Mouse (Mus musculus) hindbrain, postnatal 0 days (tissue): ENCODE data around the gene Mcemp1. TPM values are rescaled to one million over a fixed set of nuclear protein-coding genes. Genes with fewer than 3 reads are reported as not detected.
A peak's percentile ranks its signal among the peaks of the same experiment; 100 is the strongest.

Experiments used
- ATAC-seq: fragments of 200-750 bp; cut with Nextera tagmentation; 2 replicates; pipeline ENCODE4 v1.8.0; 2017; ENCODE audit warnings: mild to moderate bottlenecking, moderate TSS enrichment, moderate library complexity
- DNase-seq: peaks from one replicate; pipeline ENCODE4 v3.0.0-alpha.2; 2015; ENCODE audit warnings: low spot score
- H3K27ac ChIP-seq: fragments of 300-500 bp; sonication (generic); 2 replicates; pipeline ENCODE4 v1.5.1; 2014; ENCODE audit warnings: mild to moderate bottlenecking
- H3K27me3 ChIP-seq: fragments of 300-500 bp; sonication (generic); 2 replicates; pipeline ENCODE4 v1.6.1; 2014; ENCODE audit warnings: low read length, mixed read lengths; ENCODE audit not compliant: insufficient read depth
- H3K36me3 ChIP-seq: fragments of 300-500 bp; sonication (generic); 2 replicates; pipeline ENCODE4 v1.6.1; 2014; ENCODE audit warnings: low read length, mixed read lengths; ENCODE audit not compliant: insufficient read depth
- H3K4me1 ChIP-seq: fragments of 300-500 bp; sonication (generic); 2 replicates; pipeline ENCODE4 v1.6.1; 2014; ENCODE audit warnings: antibody characterized with exemption, low read length, mixed read lengths; ENCODE audit not compliant: insufficient read depth
- H3K4me2 ChIP-seq: fragments of 300-500 bp; sonication (generic); 2 replicates; pipeline ENCODE4 v1.6.1; 2014; ENCODE audit warnings: low read depth, mild to moderate bottlenecking, low read length, moderate library complexity, mixed read lengths
- H3K4me3 ChIP-seq: fragments of 300-500 bp; sonication (generic); 2 replicates; pipeline ENCODE4 v1.5.1; 2014; ENCODE audit warnings: low read length
- H3K9ac ChIP-seq: fragments of 300-500 bp; sonication (generic); replicated peaks from 2 replicates; pipeline ENCODE4 v1.6.1; 2014; ENCODE audit warnings: mild to moderate bottlenecking, low read length, moderate library complexity, mixed read lengths
- H3K9me3 ChIP-seq: fragments of 300-500 bp; sonication (generic); 2 replicates; pipeline ENCODE4 v1.6.1; 2016; ENCODE audit warnings: low read length, mixed read lengths
- CTCF ChIP-seq: IDR thresholded peaks from 2 replicates; pipeline ENCODE4 v1.5.1; 2016; ENCODE audit warnings: antibody characterized with exemption, control low read depth, low read depth
- WGBS: fragments of 180-500 bp; shearing (Covaris S2); extraction: QIAGEN DNeasy Blood & Tissue Kit; methylation state at CpG from one replicate; pipeline ENCODE4 v1.1.7; 2014; 5-methylcytosine and 5-hydroxymethylcytosine counted together
- polyA plus RNA-seq: library from polyadenylated mRNA; unstranded; fragments of >200 nt; fragmentation: Nextera tagmentation; extraction: Ambion mirVana; gene quantifications from 2 replicates; pipeline ENCODE4 v1.2.1, GENCODE M21; 2015
- total RNA-seq: library from RNA; depleted of rRNA; stranded (reverse); fragments of >200 nt; gene quantifications from 2 replicates; pipeline ENCODE4 v1.2.3, GENCODE M21; 2014

Gene Mcemp1
- total and polyA plus RNA-seq, 2 experiments from 2014 or later = 0.09 TPM; not detected in 1

- 94% methylated on average over 23 of the region's 23 CpGs for WGBS
These were observed 13.7 kb downstream of the Mcemp1 start for GRCm38 (mm10) chr8:3679236-3679635.

GRCm38 (mm10) chr8:3679656-3680055 is 14.1 kb downstream of the Mcemp1 start:
- DNase-seq (no peak), ATAC-seq (no peak)
- H3K9ac ChIP-seq = no peak overlapping the region
- 82% methylated on average over 5 of the region's 5 CpGs for WGBS
- no peak overlapping the region for H3K4me3 ChIP-seq
- H3K27me3 ChIP-seq = no peaks in the 10 kb centered on the region
- H3K9me3 ChIP-seq = no peaks in the 10 kb centered on the region
- H3K27ac ChIP-seq = no peak overlapping the region
- H3K4me2 ChIP-seq = no peak overlapping the region
- TF ChIP-seq CTCF = no peak
- peaks cover 13% of the 10 kb centered on the region; the same call in 1 of the 2 replicates for H3K36me3 ChIP-seq
- peaks cover 10% of the 10 kb centered on the region; the same call in 1 of the 2 replicates for H3K4me1 ChIP-seq

More at GRCm38 (mm10) chr8:3679236-3679635, 13.7 kb downstream of the Mcemp1 start:
- Histone ChIP-seq H3K27ac (no peak overlapping the region), H3K4me3 (no peak overlapping the region), H3K9ac (no peak overlapping the region), H3K9me3 (no peaks in the 10 kb centered on the region), H3K4me2 (no peak overlapping the region), H3K27me3 (no peaks in the 10 kb centered on the region), H3K4me1 (peaks cover 10% of the 10 kb centered on the region; the same call in 1 of the 2 replicates), H3K36me3 (peaks cover 13% of the 10 kb centered on the region; the same call in 1 of the 2 replicates)
- no peak for TF ChIP-seq CTCF
- DNase-seq (no peak), ATAC-seq (no peak)

- H3K36me3 ChIP-seq = peaks cover 13% of the 10 kb centered on the region; the same call in 1 of the 2 replicates
- ATAC-seq = peak; percentile 61
- 73% methylated on average over 5 of the region's 5 CpGs for WGBS
- no peak overlapping the region for H3K4me2 ChIP-seq
- DNase-seq = peak; percentile 58
- H3K4me3 ChIP-seq = no peak overlapping the region
- no peak overlapping the region for H3K9ac ChIP-seq
- H3K4me1 ChIP-seq = peaks cover 7% of the 10 kb centered on the region; the same call in 1 of the 2 replicates
- H3K27me3 ChIP-seq = no peaks in the 10 kb centered on the region
- H3K27ac ChIP-seq = no peak overlapping the region
- TF ChIP-seq CTCF = no peak
- no peaks in the 10 kb centered on the region for H3K9me3 ChIP-seq
These were observed 16.9 kb downstream of the Mcemp1 start for GRCm38 (mm10) chr8:3682435-3682834.

- Histone ChIP-seq H3K36me3 (peaks cover 13% of the 10 kb centered on the region; the same call in 1 of the 2 replicates), H3K27me3 (no peaks in the 10 kb centered on the region), H3K27ac (no peak overlapping the region), H3K4me1 (no peaks in the 10 kb centered on the region), H3K9me3 (no peaks in the 10 kb centered on the region), H3K4me2 (no peak overlapping the region), H3K4me3 (no peak overlapping the region), H3K9ac (no peak overlapping the region)
- 0 out of 2 replicates have a peak, but pooled peaks have one; percentile 16 for ATAC-seq
- TF ChIP-seq CTCF = no peak
- peak; percentile 63 for DNase-seq
- 51% methylated on average over 6 of the region's 6 CpGs for WGBS
These were observed 18.0 kb downstream of the Mcemp1 start for GRCm38 (mm10) chr8:3683408-3684176.

- no peaks in the 10 kb centered on the region for H3K9me3 ChIP-seq
- ATAC-seq (no peak), DNase-seq (no peak)
- H3K27me3 ChIP-seq = no peaks in the 10 kb centered on the region
- no peak overlapping the region for H3K27ac ChIP-seq
- no peak overlapping the region for H3K4me3 ChIP-seq
- peaks cover 7% of the 10 kb centered on the region; the same call in 1 of the 2 replicates for H3K36me3 ChIP-seq
- TF ChIP-seq CTCF = no peak
- H3K9ac ChIP-seq = no peak overlapping the region
- H3K4me1 ChIP-seq = no peaks in the 10 kb centered on the region
- H3K4me2 ChIP-seq = no peak overlapping the region
These were observed 19.0 kb downstream of the Mcemp1 start for GRCm38 (mm10) chr8:3684530-3684929.

- ATAC-seq = no peak
- Histone ChIP-seq H3K27ac (no peak overlapping the region), H3K36me3 (no peaks in the 10 kb centered on the region; the same call in 1 of the 2 replicates), H3K9me3 (no peaks in the 10 kb centered on the region), H3K27me3 (no peaks in the 10 kb centered on the region), H3K9ac (no peak overlapping the region), H3K4me2 (no peak overlapping the region), H3K4me3 (no peak overlapping the region), H3K4me1 (no peaks in the 10 kb centered on the region)
- WGBS = 66% methylated on average over 5 of the region's 5 CpGs
- DNase-seq = no peak
- TF ChIP-seq CTCF = no peak
These were observed 19.9 kb downstream of the Mcemp1 start for GRCm38 (mm10) chr8:3685422-3685821.

GRCm38 (mm10) chr8:3687537-3687936 is 22.0 kb downstream of the Mcemp1 start:
- ATAC-seq (no peak), DNase-seq (no peak)
- H3K9me3 ChIP-seq = no peaks in the 10 kb centered on the region
- no peak overlapping the region for H3K27ac ChIP-seq
- H3K27me3 ChIP-seq = no peaks in the 10 kb centered on the region
- H3K4me1 ChIP-seq = no peaks in the 10 kb centered on the region
- TF ChIP-seq CTCF = no peak
- no peak overlapping the region for H3K4me3 ChIP-seq
- H3K4me2 ChIP-seq = no peak overlapping the region
- WGBS = 78% methylated on average over 6 of the region's 6 CpGs
- H3K9ac ChIP-seq = no peak overlapping the region
- H3K36me3 ChIP-seq = no peaks in the 10 kb centered on the region
